Mouse (Mus musculus) c-Kit-positive CD71-positive TER-119-positive erythroid progenitor cells, embryonic 14.5 days (primary cell): ENCODE data around the gene Kctd6.
"Not testable (repeated sequence)": the region's sequence is repeated elsewhere in the genome, so short reads cannot be mapped to it uniquely, and the experiment has no call there.

Experiments used
- DNase-seq: peaks from one replicate; pipeline ENCODE4 v3.0.0-alpha.2; 2013; ENCODE audit warnings: low spot score

The Kctd6 gene

GRCm38 (mm10) chr14:8250141-8250871 lies 36.4 kb downstream of the Kctd6 start:
- DNase-seq, result no peak

- no peak for DNase-seq
Observed at GRCm38 (mm10) chr14:8251330-8251885, 37.5 kb downstream of the Kctd6 start.

GRCm38 (mm10) chr14:8255076-8255729 lies 41.3 kb downstream of the Kctd6 start:
- no peak for DNase-seq

GRCm38 (mm10) chr14:8256072-8256471 lies 42.1 kb downstream of the Kctd6 start:
- DNase-seq, result no peak

GRCm38 (mm10) chr14:8256881-8257280 lies 42.9 kb downstream of the Kctd6 start:
- no peak for DNase-seq

GRCm38 (mm10) chr14:8257521-8258334 lies 43.8 kb downstream of the Kctd6 start:
- no peak for DNase-seq

- no peak for DNase-seq
Observed at GRCm38 (mm10) chr14:8258335-8258627, 44.3 kb downstream of the Kctd6 start.

GRCm38 (mm10) chr14:8258752-8259151 lies 44.8 kb downstream of the Kctd6 start:
- no peak for DNase-seq

- DNase-seq, result no peak
Observed at GRCm38 (mm10) chr14:8259166-8259565, 45.2 kb downstream of the Kctd6 start, which contains the start of gene Acox2. Gene Acox2, minus strand, starts transcription at chr14:8259353.

GRCm38 (mm10) chr14:8260214-8260613 lies 46.3 kb downstream of the Kctd6 start:
- no peak for DNase-seq

GRCm38 (mm10) chr14:8262242-8262641 lies 48.3 kb downstream of the Kctd6 start:
- no peak for DNase-seq

- DNase-seq, result no peak
Observed at GRCm38 (mm10) chr14:8264378-8264777, 50.4 kb downstream of the Kctd6 start.

- not testable (repeated sequence) for DNase-seq
Observed at GRCm38 (mm10) chr14:8271281-8271680, 57.3 kb downstream of the Kctd6 start.
